Comparison of ENCODE assay signal across 22 mouse cellular contexts in genomic region chr14:44838685-44839084, GRCm38 (mm10). TPM values are rescaled to one million over a fixed set of nuclear protein-coding genes. Genes with fewer than 3 reads are reported as not detected.
"Had no signal": no experiment of that assay in that cellular context is flagged by ENCODE, and none has a peak within 500 bp of the region (broad histone marks: within the 10 kb centered on the region; RNA-seq: fewer than 3 reads in every experiment).

No protein-coding gene starts in this region.

- H3K4me1 ChIP-seq: lung, embryonic 15.5 days; midbrain, embryonic 12.5 days; neural tube, embryonic 15.5 days; stomach, embryonic 15.5 days had no signal

- H3K4me3 ChIP-seq: lung, embryonic 15.5 days; megakaryocyte, embryonic 14.5 days; midbrain, embryonic 10.5 days; midbrain, embryonic 12.5 days; myocyte; neural tube, embryonic 13.5 days; neural tube, embryonic 15.5 days; stomach, embryonic 15.5 days had no signal

- DNase-seq: liver, postnatal 0 days; lung, adult 2 months; lung, postnatal 14 days; lung, postnatal 36 days; midbrain, embryonic 14.5 days; retina, postnatal 1 day; right cerebral cortex, adult 18-20 months; right cerebral cortex, postnatal 14 days; thymus, adult 2 months; thymus, postnatal 25 days; thymus, postnatal 4 days had no signal

- H3K9me3 ChIP-seq: lung, embryonic 15.5 days; megakaryocyte, embryonic 14.5 days; midbrain, embryonic 10.5 days; midbrain, embryonic 12.5 days; neural tube, embryonic 13.5 days; neural tube, embryonic 15.5 days; stomach, embryonic 15.5 days had no signal

- H3K36me3 ChIP-seq: lung, embryonic 15.5 days; midbrain, embryonic 10.5 days; midbrain, embryonic 12.5 days; neural tube, embryonic 13.5 days; neural tube, embryonic 15.5 days; stomach, embryonic 15.5 days had no signal

- H3K27me3 ChIP-seq: lung, embryonic 15.5 days; midbrain, embryonic 12.5 days; neural tube, embryonic 13.5 days; neural tube, embryonic 15.5 days; stomach, embryonic 15.5 days had no signal

- ATAC-seq: liver, postnatal 0 days; lung, postnatal 0 days; midbrain, embryonic 16.5 days had no signal

RNA-seq across cellular contexts. Expression of gene Ptgdr, which starts 20.5 kb away (rescaled TPM):
- total RNA-seq: megakaryocyte progenitor cell, adult 5-6 weeks had no signal
